Mouse (Mus musculus) hindbrain, postnatal 0 days (tissue): ENCODE measurements around the gene Acvr1b. TPM values are rescaled to one million over a fixed set of nuclear protein-coding genes. Genes with fewer than 3 reads are reported as not detected.

ENCODE experiments used
- ATAC-seq: fragments of 200-750 bp; cut with Nextera tagmentation; 2 replicates; pipeline ENCODE4 v1.8.0; 2017; ENCODE audit warnings: mild to moderate bottlenecking, moderate TSS enrichment, moderate library complexity
- DNase-seq: peaks from one replicate; pipeline ENCODE4 v3.0.0-alpha.2; 2015; ENCODE audit warnings: low spot score
- H3K27ac ChIP-seq: fragments of 300-500 bp; sonication (generic); 2 replicates; pipeline ENCODE4 v1.5.1; 2014; ENCODE audit warnings: mild to moderate bottlenecking
- H3K27me3 ChIP-seq: fragments of 300-500 bp; sonication (generic); 2 replicates; pipeline ENCODE4 v1.6.1; 2014; ENCODE audit warnings: low read length, mixed read lengths; ENCODE audit not compliant: insufficient read depth
- H3K36me3 ChIP-seq: fragments of 300-500 bp; sonication (generic); 2 replicates; pipeline ENCODE4 v1.6.1; 2014; ENCODE audit warnings: low read length, mixed read lengths; ENCODE audit not compliant: insufficient read depth
- H3K4me1 ChIP-seq: fragments of 300-500 bp; sonication (generic); 2 replicates; pipeline ENCODE4 v1.6.1; 2014; ENCODE audit warnings: antibody characterized with exemption, low read length, mixed read lengths; ENCODE audit not compliant: insufficient read depth
- H3K4me2 ChIP-seq: fragments of 300-500 bp; sonication (generic); 2 replicates; pipeline ENCODE4 v1.6.1; 2014; ENCODE audit warnings: low read depth, mild to moderate bottlenecking, low read length, moderate library complexity, mixed read lengths
- H3K4me3 ChIP-seq: fragments of 300-500 bp; sonication (generic); 2 replicates; pipeline ENCODE4 v1.5.1; 2014; ENCODE audit warnings: low read length
- H3K9ac ChIP-seq: fragments of 300-500 bp; sonication (generic); replicated peaks from 2 replicates; pipeline ENCODE4 v1.6.1; 2014; ENCODE audit warnings: mild to moderate bottlenecking, low read length, moderate library complexity, mixed read lengths
- H3K9me3 ChIP-seq: fragments of 300-500 bp; sonication (generic); 2 replicates; pipeline ENCODE4 v1.6.1; 2016; ENCODE audit warnings: low read length, mixed read lengths
- CTCF ChIP-seq: IDR thresholded peaks from 2 replicates; pipeline ENCODE4 v1.5.1; 2016; ENCODE audit warnings: antibody characterized with exemption, control low read depth, low read depth
- WGBS: fragments of 180-500 bp; shearing (Covaris S2); extraction: QIAGEN DNeasy Blood & Tissue Kit; methylation state at CpG from one replicate; pipeline ENCODE4 v1.1.7; 2014; 5-methylcytosine and 5-hydroxymethylcytosine counted together
- polyA plus RNA-seq: library from polyadenylated mRNA; unstranded; fragments of >200 nt; fragmentation: Nextera tagmentation; extraction: Ambion mirVana; gene quantifications from 2 replicates; pipeline ENCODE4 v1.2.1, GENCODE M21; 2015
- total RNA-seq: library from RNA; depleted of rRNA; stranded (reverse); fragments of >200 nt; gene quantifications from 2 replicates; pipeline ENCODE4 v1.2.3, GENCODE M21; 2014

Acvr1b gene
- total and polyA plus RNA-seq, 2 experiments from 2014 or later = 14.6 to 74.5 TPM

DNA sequence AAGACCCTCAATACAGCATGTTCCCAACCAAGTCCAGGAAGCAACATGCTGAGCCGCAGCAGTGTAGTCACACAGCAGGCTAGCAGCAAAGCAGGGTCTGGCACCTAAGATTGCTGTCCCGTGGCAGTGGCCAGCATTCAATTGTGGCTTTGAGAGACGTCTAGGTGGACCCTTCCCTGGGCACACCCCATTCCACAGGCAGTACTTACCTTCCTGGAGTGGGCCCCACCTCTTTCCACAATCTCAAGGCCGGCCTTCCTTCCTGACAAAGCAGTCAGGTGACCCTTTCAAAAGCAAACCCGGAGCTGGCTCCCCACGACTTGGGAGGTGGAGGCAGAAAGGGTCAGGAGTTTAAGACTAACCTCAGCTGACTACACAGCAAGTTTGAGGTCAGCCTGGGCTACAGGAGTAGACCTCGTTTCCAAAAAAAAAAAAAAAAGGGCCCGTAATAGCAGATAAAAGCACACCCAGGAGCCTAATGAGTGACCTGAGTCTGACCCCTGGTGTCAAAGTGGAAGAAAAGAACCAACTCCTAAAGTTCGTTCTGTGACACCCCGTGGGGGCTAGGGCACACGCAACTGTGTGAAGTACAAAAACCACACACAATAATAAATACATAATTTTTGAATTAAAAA lies 59.9 kb downstream of the Acvr1b start:
- no peak overlapping the region for H3K4me3 ChIP-seq
- H3K4me2 ChIP-seq = no peak overlapping the region
- WGBS = 31% methylated on average over 11 of the region's 11 CpGs
- no peak overlapping the region for H3K9ac ChIP-seq
- H3K27ac ChIP-seq = no peak overlapping the region
- H3K27me3 ChIP-seq = no peaks in the 10 kb centered on the region
- no peaks in the 10 kb centered on the region for H3K4me1 ChIP-seq
- TF ChIP-seq CTCF = no peak
- no peaks in the 10 kb centered on the region for H3K9me3 ChIP-seq
- ATAC-seq (peak; percentile 19; the same call in 1 of the 2 replicates), DNase-seq (no peak)
- H3K36me3 ChIP-seq = no peaks in the 10 kb centered on the region

DNA sequence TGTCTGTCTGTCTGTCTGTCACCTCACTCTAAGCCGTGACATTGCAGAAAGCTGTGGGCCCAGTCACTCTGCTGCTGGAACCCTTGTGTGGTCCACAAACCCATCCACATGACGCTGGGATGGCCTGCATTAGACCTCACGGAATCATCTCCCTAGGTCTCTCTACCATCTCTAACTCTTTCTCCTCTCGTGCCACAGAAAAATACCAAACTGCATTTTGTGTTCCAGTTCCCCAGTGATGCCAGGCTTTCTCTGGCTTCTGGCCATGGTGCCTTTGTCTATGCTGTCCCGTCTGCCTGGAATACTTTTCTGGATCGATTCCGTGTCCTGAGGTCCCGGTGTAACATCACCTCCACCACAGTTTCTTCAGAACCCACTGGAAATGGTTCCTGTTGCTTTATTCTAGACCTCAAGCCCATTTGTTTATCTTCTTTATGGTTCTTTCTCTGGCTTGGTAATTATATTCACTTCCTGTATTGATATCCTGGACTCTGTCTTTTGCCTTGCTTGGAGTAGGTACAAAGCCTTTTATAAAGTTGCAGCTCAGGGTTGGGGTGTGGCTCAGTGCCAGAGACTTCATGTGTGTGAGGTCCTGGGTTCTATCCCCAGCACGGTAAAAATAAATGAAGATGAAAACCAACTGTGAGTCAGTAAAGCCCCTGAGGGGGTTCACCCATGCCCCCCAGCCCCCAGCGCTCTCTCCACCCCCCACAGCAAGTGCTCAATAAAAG lies 60.9 kb downstream of the Acvr1b start:
- 42% methylated on average over 10 of the region's 10 CpGs for WGBS

DNA sequence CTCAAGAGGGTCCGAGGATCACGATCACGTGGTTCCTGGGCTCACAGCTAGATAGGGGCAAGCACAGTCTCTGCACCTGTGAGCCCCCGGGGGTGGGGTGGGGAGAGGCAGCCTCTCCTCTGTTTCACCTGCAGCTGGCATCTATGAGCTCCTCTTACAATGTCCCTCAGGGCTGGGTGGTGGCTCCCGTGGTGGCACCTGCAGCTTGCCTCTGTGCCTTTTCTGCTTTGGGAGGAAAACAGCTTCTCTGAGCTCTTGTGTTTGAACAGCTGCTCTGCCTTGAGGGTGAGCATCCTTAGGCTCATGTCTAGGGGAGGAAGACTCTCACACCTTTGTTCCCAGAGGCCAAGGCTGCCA lies 61.5 kb downstream of the Acvr1b start:
- no peak overlapping the region for H3K9ac ChIP-seq
- no peak for TF ChIP-seq CTCF
- no peak for DNase-seq
- no peaks in the 10 kb centered on the region for H3K4me1 ChIP-seq
- no peak overlapping the region for H3K4me3 ChIP-seq
- no peak overlapping the region for H3K27ac ChIP-seq
- 23% methylated on average over 5 of the region's 5 CpGs for whole genome bisulfite sequencing
- ATAC-seq = no peak
- H3K27me3 ChIP-seq = no peaks in the 10 kb centered on the region
- no peaks in the 10 kb centered on the region for H3K9me3 ChIP-seq
- H3K36me3 ChIP-seq = no peaks in the 10 kb centered on the region
- no peak overlapping the region for H3K4me2 ChIP-seq

More for the DNA sequence above, 60.9 kb downstream of the Acvr1b start:
- no peaks in the 10 kb centered on the region for H3K9me3 ChIP-seq
- H3K36me3 ChIP-seq = no peaks in the 10 kb centered on the region
- no peak for TF ChIP-seq CTCF
- H3K27ac ChIP-seq = no peak overlapping the region
- no peak for ATAC-seq
- no peak for DNase-seq
- H3K27me3 ChIP-seq = no peaks in the 10 kb centered on the region
- H3K4me1 ChIP-seq = no peaks in the 10 kb centered on the region
- no peak overlapping the region for H3K4me2 ChIP-seq
- no peak overlapping the region for H3K9ac ChIP-seq
- H3K4me3 ChIP-seq = no peak overlapping the region

DNA sequence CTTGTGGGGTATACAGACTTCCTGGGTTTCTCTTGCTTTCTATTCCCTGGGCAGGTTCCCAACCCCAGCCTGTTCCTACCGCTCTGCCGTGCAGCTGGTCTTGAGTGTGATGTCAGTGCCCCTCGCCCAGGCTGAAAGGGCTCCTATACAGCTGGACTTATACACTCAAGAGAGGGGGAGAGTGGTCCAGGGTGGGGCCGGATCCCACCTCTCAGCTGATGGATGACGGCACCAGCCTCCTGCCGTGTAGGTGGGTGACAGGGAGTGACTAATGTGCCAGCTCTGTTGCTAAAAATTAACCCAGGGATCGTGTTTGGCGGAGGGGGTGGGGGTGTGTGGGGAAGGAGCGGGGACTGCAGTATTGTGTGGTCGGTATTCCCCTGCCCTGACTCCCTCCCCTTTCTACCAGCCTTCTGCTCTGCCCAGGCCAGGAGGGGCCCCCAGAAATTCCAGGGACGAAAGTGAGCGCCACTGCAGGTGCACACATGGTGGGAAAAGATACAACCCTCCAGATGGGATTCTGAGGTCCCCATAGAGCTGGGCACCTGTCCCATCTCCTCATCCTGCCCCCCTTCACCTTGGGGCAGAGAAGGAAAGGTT lies 62.0 kb downstream of the Acvr1b start:
- Histone ChIP-seq H3K4me1 (no peaks in the 10 kb centered on the region), H3K27me3 (no peaks in the 10 kb centered on the region), H3K9ac (no peak overlapping the region), H3K36me3 (no peaks in the 10 kb centered on the region), H3K4me3 (no peak overlapping the region), H3K27ac (no peak overlapping the region), H3K4me2 (no peak overlapping the region), H3K9me3 (no peaks in the 10 kb centered on the region)
- no peak for ATAC-seq
- TF ChIP-seq CTCF = no peak
- 31% methylated on average over 12 of the region's 12 CpGs for WGBS
- DNase-seq = no peak

DNA sequence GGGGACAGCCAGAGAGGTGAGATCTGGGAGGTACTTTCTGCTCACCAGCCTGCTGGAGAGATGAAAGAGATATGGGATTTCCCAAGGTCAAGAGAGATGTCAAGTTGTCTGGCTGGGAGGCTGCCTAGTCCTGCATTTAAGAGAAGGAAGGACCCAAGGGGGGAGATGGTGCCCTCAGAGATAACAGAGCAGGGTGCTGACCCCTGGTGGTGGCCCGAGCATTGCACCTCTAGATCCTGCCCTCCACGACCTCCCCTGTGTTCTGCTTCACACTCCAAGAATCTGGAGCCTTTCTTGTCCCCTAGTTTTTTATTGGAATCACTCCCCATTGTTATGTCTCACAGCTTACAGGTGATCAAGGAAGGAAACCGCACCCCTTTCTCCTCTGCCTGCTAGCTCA lies 63.0 kb downstream of the Acvr1b start:
- Histone ChIP-seq H3K4me2 (no peak overlapping the region), H3K9ac (no peak overlapping the region), H3K36me3 (no peaks in the 10 kb centered on the region), H3K27ac (no peak overlapping the region), H3K9me3 (no peaks in the 10 kb centered on the region), H3K27me3 (no peaks in the 10 kb centered on the region), H3K4me1 (no peaks in the 10 kb centered on the region), H3K4me3 (no peak overlapping the region)
- peak; percentile 59 for DNase-seq
- TF ChIP-seq CTCF = peak; percentile 81
- ATAC-seq = no peak
- WGBS = 13% methylated on average over 3 of the region's 3 CpGs

DNA sequence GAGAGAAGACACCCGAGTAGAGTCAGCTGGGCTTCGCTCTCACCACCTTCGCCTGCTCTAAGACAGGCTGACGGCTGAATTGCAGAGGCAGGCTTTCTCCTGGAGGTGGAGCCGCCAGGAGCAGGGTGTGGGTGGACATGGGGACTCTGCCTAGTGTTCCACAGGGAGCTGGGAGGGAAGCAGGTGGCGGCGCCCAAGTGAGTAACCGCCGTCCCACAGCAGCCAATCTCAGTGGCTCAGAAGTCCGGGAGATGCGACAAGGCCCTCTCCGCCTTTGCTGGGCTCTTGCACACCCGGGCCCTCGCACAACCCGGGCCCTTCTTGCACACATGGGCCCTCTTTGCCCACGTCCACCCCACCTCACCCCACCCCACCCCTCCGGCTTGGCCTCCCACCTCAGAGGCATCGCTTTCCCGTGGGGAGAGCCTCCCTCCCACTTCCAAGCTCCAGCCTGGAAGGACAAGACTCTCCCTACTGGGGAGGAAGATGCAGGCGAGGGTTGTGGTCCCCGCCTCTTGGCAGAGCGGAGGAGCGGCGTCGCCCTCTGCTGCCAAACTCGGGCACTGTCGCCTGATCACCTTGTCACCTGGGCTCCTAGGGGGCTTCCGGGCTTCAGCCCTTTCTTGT lies 65.1 kb downstream of the Acvr1b start:
- peak; percentile 74 for TF ChIP-seq CTCF
- Histone ChIP-seq H3K4me2 (peak overlapping the region; percentile 51), H3K27ac (no peak overlapping the region), H3K36me3 (no peaks in the 10 kb centered on the region), H3K27me3 (no peaks in the 10 kb centered on the region), H3K4me1 (no peaks in the 10 kb centered on the region), H3K9ac (no peak overlapping the region), H3K4me3 (peak overlapping the region; percentile 19), H3K9me3 (no peaks in the 10 kb centered on the region)
- ATAC-seq (peak; percentile 55), DNase-seq (peak; percentile 78)
- WGBS = 6% methylated on average over 28 of the region's 28 CpGs
